ENCODE assay signal across 8 mouse cellular contexts in genomic region chr17:56133457-56134363, GRCm38 (mm10). TPM values are rescaled to one million over a fixed set of nuclear protein-coding genes. Genes with fewer than 3 reads are reported as not detected.
DNase-seq lines count a peak whose midpoint lies in the region; ATAC-seq and TF ChIP-seq lines count a peak whose summit lies in the region.

No protein-coding gene starts in this region.

- no peak overlapping the region for H3K27ac ChIP-seq in embryonic fibroblast, embryonic 13.5 days (ENCODE audit: insufficient read depth, low read length)
- peak overlapping the region; percentile 33; the same call in 1 of the 2 replicates for H3K27ac ChIP-seq in limb, embryonic 10.5 days
- no peak overlapping the region for H3K27ac ChIP-seq in midbrain, embryonic 11.5 days (ENCODE audit: low read depth, low read length)

- H3K4me3 ChIP-seq in embryonic fibroblast, embryonic 13.5 days (ENCODE audit: insufficient read depth, low read length): no peak overlapping the region
- H3K4me3 ChIP-seq in limb, embryonic 10.5 days: peak overlapping the region; percentile 44
- no peak overlapping the region for H3K4me3 ChIP-seq in midbrain, embryonic 11.5 days (ENCODE audit: low read depth, low read length)

- ATAC-seq in midbrain, embryonic 11.5 days (ENCODE audit: low FRiP score): peak; percentile 35

- WGBS in limb, embryonic 10.5 days: 19% methylated on average over 20 of the region's 21 CpGs
- 22% methylated on average over 18 of the region's 21 CpGs for WGBS in midbrain, embryonic 11.5 days

- no peak for TF ChIP-seq CTCF in embryonic fibroblast, embryonic 13.5 days (IDR thresholded peaks at IDR 0.05; ENCODE audit: borderline replicate concordance, insufficient read depth, low read length)

- no peak overlapping the region for H3K9ac ChIP-seq in midbrain, embryonic 11.5 days (ENCODE audit: low read length)

- intact Hi-C loops in left cerebral cortex, postnatal 36 days (cut with DNase I): loop anchor here (2.0 to 5.0 kb wide), 2 partner anchors 25 to 124 kb away; partner anchors contain the start of gene Fem1a

- DNase-seq in thymus, postnatal 0 days (ENCODE audit: low spot score): peak; percentile 27
- no peak for DNase-seq in thymus, postnatal 10 days (ENCODE audit: low spot score in 2 of 2)
- peak; percentile 57 for DNase-seq in heart, postnatal 4 days
- peak; percentile 48 for DNase-seq in limb, embryonic 10.5 days (ENCODE audit: low spot score)
- DNase-seq in midbrain, embryonic 11.5 days (ENCODE audit: low spot score, missing footprints): no peak
- DNase-seq in left cerebral cortex, postnatal 36 days (ENCODE audit: low spot score in 2 of 2): no peak
- no peak for DNase-seq in adipocyte (ENCODE audit: low spot score)

- 0 out of 2 replicates have a peak, but pooled peaks have one; percentile 14 for TF ChIP-seq POLR2A in embryonic fibroblast, embryonic 13.5 days (IDR thresholded peaks at IDR 0.05; ENCODE audit: low read depth, low read length)

- H3K9me3 ChIP-seq in limb, embryonic 10.5 days (replicated peaks): no peaks in the 10 kb centered on the region; the same call in 1 of the 2 replicates
- no peaks in the 10 kb centered on the region for H3K9me3 ChIP-seq in midbrain, embryonic 11.5 days (ENCODE audit: control insufficient read depth, low read length)

- peak overlapping the region; percentile 47 for H3K4me2 ChIP-seq in midbrain, embryonic 11.5 days

- no peaks in the 10 kb centered on the region for H3K36me3 ChIP-seq in limb, embryonic 10.5 days
- H3K36me3 ChIP-seq in midbrain, embryonic 11.5 days (ENCODE audit: control insufficient read depth, insufficient read depth, low read length): no peaks in the 10 kb centered on the region

- peaks cover 37% of the 10 kb centered on the region for H3K27me3 ChIP-seq in limb, embryonic 10.5 days (ENCODE audit: low read depth, poor library complexity, severe bottlenecking)
- H3K27me3 ChIP-seq in midbrain, embryonic 11.5 days (ENCODE audit: control insufficient read depth, insufficient read depth, low read length): peaks cover 7% of the 10 kb centered on the region

- H3K4me1 ChIP-seq in embryonic fibroblast, embryonic 13.5 days (ENCODE audit: control insufficient read depth, insufficient read depth, low read length): peaks cover 3% of the 10 kb centered on the region; the same call in 1 of the 2 replicates
- peaks cover 39% of the 10 kb centered on the region for H3K4me1 ChIP-seq in limb, embryonic 10.5 days
- H3K4me1 ChIP-seq in midbrain, embryonic 11.5 days (ENCODE audit: control insufficient read depth, insufficient read depth, low read length): peaks cover 16% of the 10 kb centered on the region

RNA-seq across cellular contexts. Expression of gene Sema6b, which starts 6.4 kb away (rescaled TPM):
- 1.0 TPM in 2 replicates for polyA plus RNA-seq in thymus, postnatal 0 days (2015; fragmentation: Nextera tagmentation; extraction: Ambion mirVana)
- 0.21 and 0.52 TPM in 2 replicates for polyA plus RNA-seq in embryonic fibroblast, embryonic 13.5 days (2011; ENCODE audit: insufficient read length, low read depth, missing spikeins)
- total RNA-seq in heart, postnatal 4 days (2021): 1 to 10 TPM; 6.3 to 7.2 TPM
- polyA plus RNA-seq in limb, embryonic 10.5 days (2016; fragmentation: Nextera tagmentation; extraction: Ambion mirVana): 0.88 and 1.0 TPM in 2 replicates
- polyA plus RNA-seq in midbrain, embryonic 11.5 days (2014; fragmentation: Nextera tagmentation; extraction: Ambion mirVana): 1.9 TPM in 2 replicates
- total RNA-seq in left cerebral cortex, postnatal 36 days (2021): 100 to 1,000 TPM; 131 to 144 TPM

RNA-seq across cellular contexts. Expression of gene Lrg1, which starts 11.9 kb away (rescaled TPM):
- 2.7 and 3.1 TPM in 2 replicates for polyA plus RNA-seq in thymus, postnatal 0 days (2015; fragmentation: Nextera tagmentation; extraction: Ambion mirVana)
- polyA plus RNA-seq in embryonic fibroblast, embryonic 13.5 days (2011; ENCODE audit: insufficient read length, low read depth, missing spikeins): not detected in 2 replicates
- total RNA-seq in heart, postnatal 4 days (2021): 1 to 10 TPM; 5.2 TPM
- polyA plus RNA-seq in limb, embryonic 10.5 days (2016; fragmentation: Nextera tagmentation; extraction: Ambion mirVana): 0.23 TPM in 1 of 2 replicates, not detected in the other
- polyA plus RNA-seq in midbrain, embryonic 11.5 days (2014; fragmentation: Nextera tagmentation; extraction: Ambion mirVana): 0.15 TPM in 1 of 2 replicates, not detected in the other
- total RNA-seq in left cerebral cortex, postnatal 36 days (2021): 1 to 10 TPM; 4.2 to 5.4 TPM

RNA-seq across cellular contexts. Expression of gene Plin5, which starts 16.3 kb away (rescaled TPM):
- 0.10 and 0.44 TPM in 2 replicates for polyA plus RNA-seq in thymus, postnatal 0 days (2015; fragmentation: Nextera tagmentation; extraction: Ambion mirVana)
- polyA plus RNA-seq in embryonic fibroblast, embryonic 13.5 days (2011; ENCODE audit: insufficient read length, low read depth, missing spikeins): not detected in 2 replicates
- 10 to 100 TPM; 61.6 to 67.6 TPM for total RNA-seq in heart, postnatal 4 days (2021)
- 0.21 and 0.36 TPM in 2 replicates for polyA plus RNA-seq in limb, embryonic 10.5 days (2016; fragmentation: Nextera tagmentation; extraction: Ambion mirVana)
- polyA plus RNA-seq in midbrain, embryonic 11.5 days (2014; fragmentation: Nextera tagmentation; extraction: Ambion mirVana): 0.07 TPM in 1 of 2 replicates, not detected in the other
- total RNA-seq in left cerebral cortex, postnatal 36 days (2021): under 1 TPM; 0.59 to 0.99 TPM

RNA-seq across cellular contexts. Expression of gene Plin4, which starts 24.1 kb away (rescaled TPM):
- polyA plus RNA-seq in thymus, postnatal 0 days (2015; fragmentation: Nextera tagmentation; extraction: Ambion mirVana): 0.08 and 0.09 TPM in 2 replicates
- polyA plus RNA-seq in embryonic fibroblast, embryonic 13.5 days (2011; ENCODE audit: insufficient read length, low read depth, missing spikeins): 0.14 and 0.70 TPM in 2 replicates
- total RNA-seq in heart, postnatal 4 days (2021): 10 to 100 TPM; 71.5 to 79.8 TPM
- 0.08 and 0.10 TPM in 2 replicates for polyA plus RNA-seq in limb, embryonic 10.5 days (2016; fragmentation: Nextera tagmentation; extraction: Ambion mirVana)
- 0.05 and 0.07 TPM in 2 replicates for polyA plus RNA-seq in midbrain, embryonic 11.5 days (2014; fragmentation: Nextera tagmentation; extraction: Ambion mirVana)
- 1 to 10 TPM; 2.9 to 6.4 TPM for total RNA-seq in left cerebral cortex, postnatal 36 days (2021)

RNA-seq across cellular contexts. Expression of gene Tnfaip8l1, which starts 28.6 kb away (rescaled TPM):
- 19.5 and 20.9 TPM in 2 replicates for polyA plus RNA-seq in thymus, postnatal 0 days (2015; fragmentation: Nextera tagmentation; extraction: Ambion mirVana)
- polyA plus RNA-seq in embryonic fibroblast, embryonic 13.5 days (2011; ENCODE audit: insufficient read length, low read depth, missing spikeins): 0.72 and 2.1 TPM in 2 replicates
- 1 to 10 TPM; 5.9 to 6.0 TPM for total RNA-seq in heart, postnatal 4 days (2021)
- polyA plus RNA-seq in limb, embryonic 10.5 days (2016; fragmentation: Nextera tagmentation; extraction: Ambion mirVana): 6.1 and 10.6 TPM in 2 replicates
- polyA plus RNA-seq in midbrain, embryonic 11.5 days (2014; fragmentation: Nextera tagmentation; extraction: Ambion mirVana): 5.8 and 7.7 TPM in 2 replicates
- 1 to 10 TPM; 7.9 to 8.5 TPM for total RNA-seq in left cerebral cortex, postnatal 36 days (2021)

Comparison
In these comparisons a context has a peak if more than half of its experiments do, and no peak if none do; other contexts are left out.
1. DNase-seq: peak in thymus, postnatal 0 days (single experiment), heart, postnatal 4 days (single experiment) and limb, embryonic 10.5 days (single experiment); none in thymus, postnatal 10 days (0 of 2), midbrain, embryonic 11.5 days (single experiment), left cerebral cortex, postnatal 36 days (0 of 2) and adipocyte (single experiment).